In the genomic region with DNA sequence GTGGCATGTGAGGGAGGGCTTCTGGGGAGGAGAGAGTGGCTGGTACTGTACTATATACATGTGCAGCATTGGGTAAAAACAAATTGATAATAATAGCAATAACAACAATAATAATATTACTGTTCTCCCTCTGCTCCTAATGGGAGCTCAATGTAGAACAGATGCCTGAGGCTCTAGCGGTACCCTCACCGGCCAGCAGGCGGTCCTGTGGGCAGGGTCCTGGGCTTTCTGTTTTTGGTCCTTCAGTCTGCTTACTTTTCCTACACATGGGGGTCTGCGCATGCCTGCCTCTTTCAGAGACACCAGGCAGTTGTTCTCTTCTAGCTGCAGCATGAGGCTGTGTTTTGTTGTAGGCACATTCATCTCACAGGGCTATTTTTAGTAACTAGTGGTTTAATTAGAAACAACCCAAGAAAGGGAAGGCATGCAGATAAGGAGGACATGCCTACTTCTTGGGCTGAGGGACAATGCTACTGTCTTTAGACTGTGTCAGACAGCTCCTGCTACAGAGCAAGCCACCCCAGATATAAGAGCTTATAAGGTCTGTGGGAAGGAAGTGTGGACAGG, we compare ENCODE assay signal across 11 mouse cellular contexts. TPM values are rescaled to one million over a fixed set of nuclear protein-coding genes. Genes with fewer than 3 reads are reported as not detected.
DNase-seq lines count a peak whose midpoint lies in the region; ATAC-seq and TF ChIP-seq lines count a peak whose summit lies in the region.
"Had no signal": no experiment of that assay in that cellular context is flagged by ENCODE, and none has a peak within 500 bp of the region (broad histone marks: within the 10 kb centered on the region; RNA-seq: fewer than 3 reads in every experiment).

No protein-coding gene starts in this region.

- H3K36me3 ChIP-seq in heart, adult 2 months (ENCODE audit: control insufficient read depth, insufficient read depth, low read length) = no peaks in the 10 kb centered on the region
- H3K36me3 ChIP-seq in liver, embryonic 11.5 days (ENCODE audit: control insufficient read depth, insufficient read depth, low read length) = no peaks in the 10 kb centered on the region
- H3K36me3 ChIP-seq in liver, embryonic 16.5 days (ENCODE audit: control insufficient read depth, insufficient read depth) = peaks cover 2% of the 10 kb centered on the region; the same call in 1 of the 2 replicates

- H3K9me3 ChIP-seq in liver, embryonic 11.5 days (ENCODE audit: control insufficient read depth, low read length) = no peaks in the 10 kb centered on the region
- no peaks in the 10 kb centered on the region for H3K9me3 ChIP-seq in liver, embryonic 16.5 days (replicated peaks; ENCODE audit: control insufficient read depth, low read length)
- H3K9me3 ChIP-seq: embryonic facial prominence, embryonic 12.5 days; limb, embryonic 15.5 days had no signal

- 61% methylated on average over 4 of the region's 4 CpGs for WGBS in heart, adult 2 months
- WGBS in liver, embryonic 11.5 days = 61% methylated on average over 4 of the region's 4 CpGs
- WGBS in liver, embryonic 16.5 days (ENCODE audit: insufficient replicate concordance) = 63% methylated on average over 4 of the region's 4 CpGs

- no peak overlapping the region for H3K9ac ChIP-seq in heart, adult 2 months (ENCODE audit: low read depth, low read length)
- H3K9ac ChIP-seq in liver, embryonic 11.5 days (ENCODE audit: low read depth, low read length) = no peak overlapping the region
- H3K9ac ChIP-seq in liver, embryonic 16.5 days (ENCODE audit: low read depth, low read length) = no peak overlapping the region
- H3K9ac ChIP-seq: embryonic facial prominence, embryonic 12.5 days; limb, embryonic 15.5 days had no signal

- no peak for TF ChIP-seq EP300 in heart, adult 2 months (IDR thresholded peaks at IDR 0.05; ENCODE audit: insufficient read depth, low read depth, low read length)

- H3K4me2 ChIP-seq in liver, embryonic 11.5 days = no peak overlapping the region
- no peak overlapping the region for H3K4me2 ChIP-seq in liver, embryonic 16.5 days (ENCODE audit: low read depth, low read length)
- H3K4me2 ChIP-seq: embryonic facial prominence, embryonic 12.5 days; limb, embryonic 15.5 days had no signal

- no peak for DNase-seq in heart, adult 2 months
- DNase-seq in heart, postnatal 14 days = no peak
- DNase-seq in liver, embryonic 11.5 days (ENCODE audit: low spot score) = no peak
- no peak for DNase-seq in liver
- DNase-seq in brain, embryonic 14.5 days (ENCODE audit: low read depth) = no peak
- no peak for DNase-seq in spleen, adult 18-20 months
- DNase-seq: kidney, postnatal 36 days had no signal

- peak overlapping the region; percentile 80 for H3K27ac ChIP-seq in heart, adult 2 months
- H3K27ac ChIP-seq in liver, embryonic 11.5 days (ENCODE audit: low read depth, low read length) = no peak overlapping the region
- 0 out of 2 replicates have a peak overlapping the region, but pooled peaks have one; percentile 13 for H3K27ac ChIP-seq in liver, embryonic 16.5 days (ENCODE audit: low read length)
- H3K27ac ChIP-seq: embryonic facial prominence, embryonic 12.5 days; limb, embryonic 15.5 days had no signal

- H3K79me2 ChIP-seq in heart, adult 2 months (replicated peaks; ENCODE audit: control insufficient read depth, insufficient read depth, low read length) = no peaks in the 10 kb centered on the region; the same call in 1 of the 2 replicates

- H3K4me1 ChIP-seq in heart, adult 2 months (ENCODE audit: control insufficient read depth, insufficient read depth, low read length) = peaks cover 10% of the 10 kb centered on the region
- H3K4me1 ChIP-seq in liver, embryonic 11.5 days (replicated peaks; ENCODE audit: control insufficient read depth, insufficient read depth, low read length) = peaks cover 41% of the 10 kb centered on the region
- peaks cover 41% of the 10 kb centered on the region for H3K4me1 ChIP-seq in liver, embryonic 16.5 days (ENCODE audit: control insufficient read depth, low read depth, low read length)

- 0 out of 2 replicates have a peak, but pooled peaks have one; percentile 17 for TF ChIP-seq POLR2A in heart, adult 2 months (IDR thresholded peaks at IDR 0.05; ENCODE audit: insufficient read depth, low read depth, low read length)
- no peak for TF ChIP-seq POLR2A in brain, embryonic 14.5 days (IDR thresholded peaks at IDR 0.05; ENCODE audit: borderline replicate concordance, extremely low read depth, insufficient read depth, insufficient read length, poor library complexity, severe bottlenecking)

- no peaks in the 10 kb centered on the region for H3K27me3 ChIP-seq in heart, adult 2 months (ENCODE audit: control insufficient read depth, insufficient read depth, low read length)
- H3K27me3 ChIP-seq in liver, embryonic 11.5 days (replicated peaks; ENCODE audit: control insufficient read depth, insufficient read depth, low read length) = no peaks in the 10 kb centered on the region
- no peaks in the 10 kb centered on the region for H3K27me3 ChIP-seq in liver, embryonic 16.5 days (ENCODE audit: control insufficient read depth, insufficient read depth, low read depth, low read length)
- H3K27me3 ChIP-seq: embryonic facial prominence, embryonic 12.5 days; limb, embryonic 15.5 days had no signal

- H3K4me3 ChIP-seq in heart, adult 2 months = 0 out of 2 replicates have a peak overlapping the region, but pooled peaks have one; percentile 28
- no peak overlapping the region for H3K4me3 ChIP-seq in liver, embryonic 11.5 days (ENCODE audit: low read depth, low read length)
- H3K4me3 ChIP-seq in liver, embryonic 16.5 days (ENCODE audit: low read depth, low read length) = no peak overlapping the region
- H3K4me3 ChIP-seq: embryonic facial prominence, embryonic 12.5 days; limb, embryonic 15.5 days had no signal

- intact Hi-C loops in heart, adult 2 months (cut with DNase I) = loop anchor here (5.0 kb wide), 1 partner anchor 162 kb away; the partner anchor contains the start of gene Rnf24
- intact Hi-C loops in heart, postnatal 14 days (cut with DNase I) = loop anchor here (5.0 kb wide), 3 partner anchors 72 to 252 kb away; partner anchors contain the start of gene Pank2

- peak; percentile 48 for TF ChIP-seq CTCF in heart, adult 2 months (IDR thresholded peaks at IDR 0.05)
- TF ChIP-seq CTCF in brain, embryonic 14.5 days (IDR thresholded peaks at IDR 0.05; ENCODE audit: borderline replicate concordance, extremely low read depth, insufficient read depth, insufficient read length) = peak; percentile 24; the same call in 1 of the 2 replicates

- peak; percentile 21 for ATAC-seq in liver, embryonic 11.5 days (replicated peaks; ENCODE audit: low FRiP score)
- no peak for ATAC-seq in liver, embryonic 16.5 days (ENCODE audit: low read depth)
- ATAC-seq in activated CD4-positive, CD25-positive, alpha-beta regulatory T cell, adult 4 months = no peak

RNA-seq across cellular contexts. Expression of gene Smox, which starts 22.8 kb away (rescaled TPM):
- 10 to 100 TPM; 23.0 to 28.1 TPM for total RNA-seq in heart, adult 2 months (2021)
- 34.8 and 39.8 TPM in 2 replicates for polyA plus RNA-seq in heart, adult 2 months (2012; rRNA removed)
- total RNA-seq in heart, postnatal 14 days (2021) = 10 to 100 TPM; 37.0 to 40.6 TPM
- 36.3 and 44.9 TPM in 2 replicates for polyA plus RNA-seq in liver, embryonic 11.5 days (2014; fragmentation: Nextera tagmentation; extraction: Ambion mirVana)
- 58.3 and 69.6 TPM in 2 replicates for polyA plus RNA-seq in brain, embryonic 14.5 days (2012; rRNA removed)
- polyA plus RNA-seq in liver, embryonic 16.5 days (2015; fragmentation: Nextera tagmentation; extraction: Ambion mirVana) = 85.1 and 89.1 TPM in 2 replicates
- 10 to 100 TPM in 1 of 2 experiments, 1 to 10 TPM in 1; 8.1 to 13.2 TPM for polyA plus RNA-seq in activated CD4-positive, CD25-positive, alpha-beta regulatory T cell, adult 4 months (2017; shearing (Covaris generic))

RNA-seq across cellular contexts. Expression of gene Adra1d, which starts 47.9 kb away (rescaled TPM):
- 1 to 10 TPM; 4.9 to 6.3 TPM for total RNA-seq in heart, adult 2 months (2021)
- polyA plus RNA-seq in heart, adult 2 months (2012; rRNA removed) = 5.4 and 6.6 TPM in 2 replicates
- 1 to 10 TPM; 4.1 to 4.6 TPM for total RNA-seq in heart, postnatal 14 days (2021)
- 1.1 and 1.5 TPM in 2 replicates for polyA plus RNA-seq in liver, embryonic 11.5 days (2014; fragmentation: Nextera tagmentation; extraction: Ambion mirVana)
- 0.26 and 0.48 TPM in 2 replicates for polyA plus RNA-seq in brain, embryonic 14.5 days (2012; rRNA removed)
- 0.11 and 0.22 TPM in 2 replicates for polyA plus RNA-seq in liver, embryonic 16.5 days (2015; fragmentation: Nextera tagmentation; extraction: Ambion mirVana)
- not detected for polyA plus RNA-seq in activated CD4-positive, CD25-positive, alpha-beta regulatory T cell, adult 4 months (2017; shearing (Covaris generic))
